Mouse (Mus musculus): Measurements from ENCODE around the gene Rpp25l. TPM values are rescaled to one million over a fixed set of nuclear protein-coding genes. Genes with fewer than 3 reads are reported as not detected.
"Not testable (repeated sequence)": the region's sequence is repeated elsewhere in the genome, so short reads cannot be mapped to it uniquely, and the experiment has no call there.

Rpp25l gene
- total RNA-seq, 2 experiments from 2014 or later: 27.7 to 34.4 TPM

DNA sequence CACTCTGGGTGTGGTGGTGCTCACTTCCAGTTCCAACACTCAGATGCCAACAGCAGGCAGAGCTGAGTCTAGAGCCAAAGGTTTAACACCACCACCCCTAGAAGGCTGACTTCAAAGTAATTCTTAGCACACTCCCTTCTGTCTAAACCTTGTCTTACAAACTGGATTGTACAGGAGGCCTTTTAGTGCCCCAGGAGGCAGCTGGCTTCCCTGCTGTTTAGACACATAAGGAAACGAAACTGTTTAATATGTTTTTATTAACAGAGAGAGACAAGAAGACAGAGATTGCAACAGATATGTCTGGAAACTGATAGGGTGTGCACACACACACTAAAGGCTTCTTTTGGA lies 24.9 kb upstream of the Rpp25l start:
- peak in 1 of 2 experiments; percentile 9 for DNase-seq (ENCODE audit: low spot score in 2 of 2)

DNA sequence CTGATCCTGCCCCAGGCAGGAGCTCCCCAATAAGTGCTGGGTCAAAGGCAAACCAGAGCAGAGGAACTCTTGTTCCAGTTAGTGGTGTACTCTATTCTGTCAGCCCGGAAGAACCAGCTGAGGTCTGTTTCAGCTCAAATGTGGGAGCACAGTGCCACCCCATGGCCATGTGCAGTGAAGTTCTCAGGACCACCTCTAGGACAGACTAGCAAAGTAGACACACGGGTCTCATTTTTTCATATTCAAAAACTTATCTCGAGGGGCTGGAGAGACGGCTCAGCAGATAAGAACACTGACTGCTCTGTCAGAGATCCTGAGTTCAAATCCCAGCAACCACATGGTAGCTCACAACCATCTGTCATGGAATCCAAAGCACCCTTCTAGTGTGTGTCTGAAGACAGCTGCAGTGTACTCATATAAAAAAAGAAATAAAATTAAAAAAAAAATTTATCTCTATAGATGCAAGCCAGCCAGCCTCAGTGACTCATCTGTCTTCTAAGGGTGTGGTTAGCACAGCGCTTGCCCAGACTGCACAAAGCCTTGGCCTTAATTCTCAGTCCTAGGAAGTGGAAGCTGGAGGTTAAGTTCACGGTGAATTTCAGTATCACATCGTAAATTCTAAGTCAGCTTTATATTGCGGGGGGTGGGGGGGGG lies 24.4 kb upstream of the Rpp25l start:
- DNase-seq (ENCODE audit: low spot score in 2 of 2): peak; percentile 79 to 87

DNA sequence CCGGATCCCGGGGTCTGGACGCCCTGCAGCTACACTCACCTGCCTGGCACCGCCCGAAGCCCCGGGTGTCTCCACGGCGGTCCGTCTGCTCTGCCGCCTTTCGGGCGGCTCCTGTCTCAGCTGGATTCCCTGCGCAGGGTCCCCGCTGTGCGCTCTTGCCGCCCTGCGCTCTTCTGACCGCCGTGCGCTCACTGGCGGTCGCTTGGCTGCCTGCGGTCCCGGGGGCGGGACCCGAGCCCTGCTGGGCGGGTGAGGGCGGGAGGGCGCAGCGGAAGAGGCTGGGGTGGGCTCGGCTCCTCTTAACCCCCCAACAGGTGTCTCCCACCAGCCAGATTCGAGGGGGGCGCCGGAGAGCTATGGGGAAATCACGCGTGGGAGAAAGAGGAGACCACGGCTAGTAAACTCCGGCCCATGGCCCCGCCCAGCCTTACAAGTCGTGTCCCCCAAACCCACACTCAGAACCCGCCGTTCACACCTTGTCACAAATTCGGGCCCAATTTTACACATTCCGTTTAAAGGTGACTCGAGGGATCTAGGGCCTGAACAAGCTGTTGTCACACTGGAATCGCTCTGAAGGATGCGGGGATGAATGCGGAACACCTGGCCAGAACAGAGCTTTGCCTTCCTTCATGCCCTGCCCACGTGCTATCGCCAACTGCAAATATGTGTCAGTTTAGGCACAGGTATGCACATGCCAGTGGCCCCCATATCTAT lies 17.9 kb upstream of the Rpp25l start, which contains the start of gene Arid3c:
Gene Arid3c (minus strand): TSS at position 91 of the 714 bp plus-strand sequence.
- DNase-seq (ENCODE audit: low spot score in 2 of 2): peak in 1 of 2 experiments; percentile 11

DNA sequence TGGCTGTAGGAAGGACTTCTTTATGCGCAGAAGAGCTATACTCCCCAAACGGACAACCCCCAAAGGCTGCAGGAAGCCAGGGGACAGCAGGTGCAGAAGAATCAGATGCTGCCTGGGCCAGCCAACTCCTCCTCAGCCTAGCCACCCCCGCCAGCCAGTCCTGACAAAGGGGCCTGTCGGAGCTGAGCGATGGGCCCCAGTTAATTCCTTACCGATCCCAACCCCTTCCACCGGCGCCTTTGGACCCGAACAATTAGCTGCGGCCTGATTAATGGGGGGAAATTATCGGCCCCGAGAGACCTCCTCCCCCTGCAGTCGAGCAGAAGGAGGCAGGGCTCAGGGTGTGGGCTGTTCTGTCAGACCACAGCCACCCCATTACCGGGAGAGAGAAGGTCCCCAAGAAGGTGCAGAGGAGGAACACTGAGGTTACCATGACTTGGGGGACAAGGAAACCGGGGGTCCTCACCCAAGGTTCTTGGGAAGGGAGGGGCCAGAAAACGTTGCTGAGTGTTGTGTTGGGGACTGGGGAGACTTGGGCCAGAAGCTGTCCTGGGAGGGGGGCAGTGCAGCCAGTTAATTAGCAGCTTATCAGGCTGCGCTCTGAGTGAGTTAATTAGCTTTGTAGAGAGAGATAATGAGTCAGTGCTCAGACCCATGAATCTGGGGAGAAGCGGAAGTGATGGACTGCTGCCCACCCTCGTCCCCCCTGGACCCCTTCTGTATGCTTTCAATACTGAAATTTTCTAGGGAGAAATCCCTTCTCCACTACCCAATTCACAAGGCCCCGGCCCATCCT lies 13.7 kb upstream of the Rpp25l start:
- no peak for DNase-seq (ENCODE audit: low spot score in 2 of 2)

DNA sequence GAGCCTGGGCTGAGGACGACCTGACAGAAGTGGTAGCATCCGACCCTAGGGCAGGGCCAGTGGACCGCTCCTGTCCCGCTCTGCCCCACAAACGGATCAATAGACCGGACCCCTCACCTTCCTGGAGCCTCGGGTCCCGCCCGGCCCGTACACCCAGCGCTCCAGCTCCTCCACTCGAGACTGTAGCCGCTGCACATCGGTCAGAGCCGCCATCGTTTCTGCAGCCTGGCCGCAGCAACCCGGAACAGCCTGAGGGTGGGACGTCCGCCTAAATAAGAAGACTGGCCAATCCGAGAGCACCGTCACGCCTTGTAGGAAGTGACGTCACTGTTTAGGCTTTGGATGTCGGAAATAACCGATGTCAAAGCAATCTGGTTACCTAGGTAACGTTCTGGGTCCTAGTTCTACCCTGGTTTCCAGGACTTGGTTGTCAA lies 9.6 kb upstream of the Rpp25l start, which contains the start of gene Dctn3:
Gene Dctn3 (minus strand): TSS at position 253 of the 434 bp plus-strand sequence.
- peak; percentile 81 to 82 for DNase-seq (ENCODE audit: low spot score in 2 of 2)

DNA sequence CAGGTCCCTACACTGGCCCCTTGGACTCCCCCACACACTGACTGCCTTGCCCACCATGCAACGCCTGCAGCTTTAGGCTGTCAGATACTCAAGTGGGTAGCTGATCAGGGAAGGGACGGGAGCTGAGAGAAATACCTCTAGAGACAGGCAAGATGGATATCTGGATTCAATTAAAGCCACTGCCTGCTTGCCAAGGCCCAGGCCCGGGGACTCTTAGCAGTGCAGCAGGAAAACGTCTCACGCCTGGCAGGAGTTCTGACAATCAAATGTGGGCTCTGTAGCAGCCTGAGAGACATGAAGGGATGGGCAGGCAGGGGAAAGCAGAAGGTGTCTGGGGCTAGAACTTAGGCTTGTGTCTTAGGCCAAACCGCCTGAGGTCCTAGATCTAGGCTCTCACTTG lies 3.5 kb upstream of the Rpp25l start:
- no peak for DNase-seq (ENCODE audit: low spot score in 2 of 2)

DNA sequence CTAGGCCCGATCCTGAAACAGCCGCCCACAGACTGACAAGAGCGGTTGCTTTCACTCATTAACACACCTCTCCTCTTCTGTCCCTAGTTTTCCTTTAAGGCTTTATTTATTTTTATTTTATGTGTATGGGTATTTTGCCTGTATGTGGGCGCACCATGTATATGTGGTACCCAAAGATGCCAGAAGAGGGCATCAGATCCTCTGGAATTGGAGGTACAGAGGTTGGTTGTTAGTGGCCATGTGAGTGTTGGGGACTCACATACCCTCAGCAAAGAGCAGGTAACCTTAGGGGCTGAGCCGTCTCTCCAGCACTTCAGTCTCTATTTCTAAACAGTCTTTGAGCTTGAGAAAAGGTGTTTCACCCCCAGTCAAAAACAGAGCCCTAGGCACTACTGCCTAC lies 2.3 kb upstream of the Rpp25l start:
- peak in 1 of 2 experiments; percentile 72 for DNase-seq (ENCODE audit: low spot score in 2 of 2)

DNA sequence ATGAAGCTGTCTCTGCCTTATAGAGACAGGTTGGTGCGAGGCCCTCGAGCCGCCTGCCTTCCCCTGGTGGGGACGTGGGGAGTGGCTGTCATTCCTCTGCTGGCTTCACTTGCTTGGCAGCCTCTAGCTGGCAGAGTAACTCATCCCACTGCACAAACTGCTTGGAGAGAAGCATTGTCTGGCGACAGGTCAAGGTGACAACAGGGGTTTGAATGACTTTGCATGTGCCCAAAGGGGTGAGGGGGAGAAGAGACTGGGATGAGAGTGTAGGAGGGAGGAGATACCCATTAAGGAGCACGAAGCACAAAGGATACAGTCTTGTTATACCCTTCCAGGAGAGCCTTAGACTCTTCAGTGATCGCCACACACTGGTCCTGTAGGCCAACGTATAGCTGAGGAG lies 1.7 kb upstream of the Rpp25l start:
- no peak for DNase-seq (ENCODE audit: low spot score in 2 of 2)

DNA sequence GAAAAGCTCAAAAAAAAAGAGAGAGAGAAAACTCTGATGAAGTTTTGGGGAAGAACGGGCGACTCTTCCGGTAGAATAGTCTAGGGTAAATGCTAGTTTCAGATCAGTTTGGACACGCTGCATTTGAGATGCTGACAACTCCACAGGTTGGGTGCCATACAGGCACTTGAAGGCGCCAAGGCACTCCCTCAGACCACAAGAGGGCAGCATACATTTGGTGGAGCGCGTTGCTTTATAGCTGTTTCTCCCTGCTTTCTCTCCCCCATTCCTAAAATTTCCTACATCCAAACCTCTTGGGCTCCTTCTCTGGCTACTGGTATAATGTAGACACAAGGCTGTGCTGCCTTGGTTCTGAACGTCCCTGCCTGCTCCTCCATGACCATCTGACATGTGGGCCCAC lies 942 bp upstream of the Rpp25l start:
- DNase-seq (ENCODE audit: low spot score in 2 of 2): peak; percentile 72 to 75

DNA sequence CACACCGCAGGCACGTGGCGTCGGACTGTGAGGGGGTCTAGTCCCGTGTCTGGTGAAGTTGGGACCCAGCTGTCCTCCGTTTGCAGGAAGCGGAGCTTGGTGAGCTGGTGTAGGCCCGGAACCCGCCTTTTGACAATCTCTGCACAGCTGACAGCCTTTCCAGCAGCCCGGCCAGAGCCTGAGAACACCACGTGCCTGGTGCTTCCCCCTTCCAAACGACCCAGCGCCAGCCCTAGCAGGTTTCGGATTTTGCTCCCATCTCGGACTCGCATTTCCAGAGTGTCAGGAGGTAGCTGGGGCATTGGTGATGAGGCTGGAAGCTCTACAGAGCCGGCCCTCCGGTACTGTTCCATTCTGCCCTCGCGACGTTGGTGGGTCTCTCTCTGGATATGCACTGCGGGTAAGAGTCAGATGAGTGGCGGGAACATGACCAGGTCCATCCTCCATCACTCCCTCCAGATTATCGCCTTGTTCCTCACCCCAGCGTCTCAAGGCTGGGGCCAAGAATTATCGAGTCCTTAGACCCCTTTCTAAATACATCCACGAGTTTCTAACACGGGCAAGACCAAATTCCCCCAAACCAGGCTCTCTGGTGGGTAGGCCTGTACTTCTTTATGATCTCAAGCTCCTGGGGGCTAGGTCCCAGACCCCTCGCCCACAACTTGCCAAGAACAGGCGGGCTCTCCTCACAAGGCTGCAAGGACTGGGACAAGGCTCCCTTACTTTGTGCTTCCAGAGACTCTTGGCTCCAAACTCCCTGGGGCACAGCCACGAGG lies 725 bp downstream of the Rpp25l start:
- no peak for DNase-seq (ENCODE audit: low spot score in 2 of 2)

DNA sequence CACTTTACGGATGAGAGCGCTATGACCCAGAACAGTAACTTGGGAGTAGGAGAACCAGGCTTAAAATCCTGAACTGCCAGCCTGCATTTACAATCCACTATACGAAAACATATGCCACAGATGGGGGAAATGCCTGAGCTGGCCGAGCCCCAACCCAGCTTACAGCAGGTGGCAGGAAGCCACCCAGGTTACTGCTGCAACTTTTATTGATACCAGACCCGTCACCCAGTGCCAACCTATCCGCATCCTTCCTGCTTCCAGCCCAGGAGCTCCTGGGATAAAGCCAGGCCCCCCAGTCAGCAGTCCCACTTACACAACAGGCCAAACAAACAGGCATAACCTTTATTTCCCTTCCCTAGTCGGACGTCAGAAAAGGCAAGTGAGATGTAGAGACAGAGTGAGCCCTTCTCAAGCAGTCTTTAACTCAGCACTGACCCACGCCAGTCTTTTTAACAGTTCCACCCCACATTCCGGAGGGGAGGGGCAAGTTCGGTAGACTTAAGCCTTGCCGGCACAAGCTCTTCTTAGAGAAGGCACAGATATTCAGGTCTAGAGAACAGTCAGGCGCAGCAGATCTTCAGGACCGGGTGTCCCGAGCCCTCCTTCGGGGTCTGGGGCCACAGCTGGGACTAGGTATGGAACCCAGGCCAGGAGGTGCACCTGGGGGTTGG lies 1.5 kb downstream of the Rpp25l start:
- DNase-seq (ENCODE audit: low spot score in 2 of 2): no peak

DNA sequence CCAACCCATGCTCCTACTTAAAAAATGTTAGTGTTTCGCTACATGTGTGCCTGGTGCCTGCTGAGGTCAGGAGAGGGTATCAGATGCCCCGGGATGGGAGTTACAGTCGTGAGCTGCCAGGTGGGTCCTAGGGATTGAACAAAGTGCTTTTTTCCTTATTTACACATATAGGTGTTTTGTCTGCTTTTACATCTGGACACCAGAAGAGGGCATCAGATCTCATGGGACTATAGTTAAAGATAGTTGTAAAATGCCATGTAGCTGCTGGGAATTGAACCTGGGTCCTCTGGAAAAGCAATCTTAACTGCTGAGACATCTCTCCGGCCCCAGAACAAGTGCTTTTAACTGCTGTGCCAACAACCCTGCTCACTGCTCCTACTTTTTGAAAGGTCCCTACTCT lies 3.1 kb downstream of the Rpp25l start:
- no peak for DNase-seq (ENCODE audit: low spot score in 2 of 2)

DNA sequence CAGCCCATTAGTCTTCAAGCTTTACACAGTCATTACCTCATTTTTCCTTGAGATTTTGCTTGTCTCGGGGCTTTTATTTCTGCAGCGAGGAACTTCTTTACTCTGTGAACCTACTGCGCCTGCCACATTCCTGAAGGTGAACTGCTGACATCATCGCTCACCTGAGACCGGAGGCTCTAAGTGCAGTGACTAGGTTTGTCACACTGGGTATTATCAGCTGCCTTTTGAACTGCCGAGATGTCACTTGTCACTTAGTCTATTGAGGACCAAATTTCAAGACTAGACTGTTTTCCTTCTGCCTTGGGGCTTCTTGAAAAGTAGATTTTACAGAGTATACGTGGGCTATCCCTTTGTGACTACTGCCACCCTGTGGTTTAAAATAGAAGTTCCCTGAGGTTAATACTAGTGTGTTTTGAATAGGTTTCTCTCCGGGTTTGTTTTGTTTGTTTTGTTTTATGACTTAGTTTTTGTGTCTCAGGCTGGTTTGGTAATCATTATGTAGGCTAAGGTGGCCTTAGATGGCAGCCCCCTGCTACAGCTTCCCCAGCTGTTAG lies 5.1 kb downstream of the Rpp25l start:
- no peak for DNase-seq (ENCODE audit: low spot score in 2 of 2)

DNA sequence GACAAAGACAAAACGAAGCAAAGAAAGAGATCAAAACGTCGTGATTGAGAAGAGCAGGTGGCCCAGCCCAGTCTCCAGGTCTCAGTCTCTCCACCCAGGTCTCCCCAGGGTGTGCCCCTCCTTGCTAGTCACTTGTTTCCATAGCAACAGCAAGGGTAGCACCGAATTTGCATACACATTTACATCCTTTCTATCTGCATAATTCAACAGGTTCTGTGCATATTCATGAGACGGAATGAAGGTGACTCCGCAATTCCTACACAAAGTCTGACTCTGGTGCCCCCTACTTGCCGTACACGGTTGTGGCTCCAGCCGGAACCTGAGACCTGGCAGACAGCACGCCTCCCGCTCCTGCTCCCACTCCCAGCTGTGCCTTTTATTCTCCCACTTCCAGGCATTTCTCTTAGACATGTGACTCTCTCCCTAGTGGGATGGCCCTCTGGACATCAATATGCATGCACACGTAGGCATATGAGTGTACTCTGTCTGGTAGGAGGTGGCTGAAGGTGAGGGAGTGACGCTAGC lies 6.3 kb downstream of the Rpp25l start:
- peak; percentile 65 to 71 for DNase-seq (ENCODE audit: low spot score in 2 of 2)

DNA sequence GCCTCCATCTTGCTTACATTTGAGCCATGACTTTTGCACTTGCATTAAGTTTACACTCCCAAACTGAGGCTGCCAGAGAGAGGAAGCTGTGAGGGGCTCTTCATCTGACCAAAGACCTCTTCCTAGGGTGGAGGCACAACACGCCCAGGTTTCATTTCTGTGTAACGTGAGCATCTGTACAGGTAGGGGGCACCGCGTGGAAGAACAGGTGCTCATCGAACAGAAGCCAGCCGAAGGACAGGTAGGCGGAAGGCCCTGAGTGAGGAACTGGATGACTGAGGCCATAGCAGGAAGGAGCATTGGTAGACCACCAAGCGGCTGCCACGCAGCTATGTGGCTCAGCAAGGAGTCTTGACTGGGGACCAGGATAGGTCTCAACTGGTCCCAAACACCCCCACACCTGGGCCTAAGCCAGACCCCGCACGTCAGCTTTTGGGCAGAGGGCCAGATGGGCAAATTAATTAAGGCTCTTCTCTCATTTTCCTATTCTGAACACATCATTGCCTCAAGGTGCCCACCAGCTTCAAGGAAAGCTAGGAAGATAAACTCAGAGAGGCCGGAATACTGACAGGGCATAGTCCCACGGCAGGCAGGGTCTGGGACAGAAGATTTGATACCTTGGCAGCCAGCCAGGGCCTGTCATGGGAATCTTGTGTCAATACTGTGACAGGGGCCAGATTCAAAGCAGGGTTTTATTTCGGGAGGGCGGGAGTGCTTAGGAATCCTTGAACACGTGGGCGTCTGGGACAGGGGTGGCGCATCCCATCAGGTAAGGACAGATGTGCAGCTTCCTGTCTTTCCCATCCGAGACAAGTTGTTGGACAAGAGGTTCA lies 7.2 kb downstream of the Rpp25l start:
- DNase-seq (ENCODE audit: low spot score in 2 of 2): peak in 1 of 2 experiments; percentile 56

DNA sequence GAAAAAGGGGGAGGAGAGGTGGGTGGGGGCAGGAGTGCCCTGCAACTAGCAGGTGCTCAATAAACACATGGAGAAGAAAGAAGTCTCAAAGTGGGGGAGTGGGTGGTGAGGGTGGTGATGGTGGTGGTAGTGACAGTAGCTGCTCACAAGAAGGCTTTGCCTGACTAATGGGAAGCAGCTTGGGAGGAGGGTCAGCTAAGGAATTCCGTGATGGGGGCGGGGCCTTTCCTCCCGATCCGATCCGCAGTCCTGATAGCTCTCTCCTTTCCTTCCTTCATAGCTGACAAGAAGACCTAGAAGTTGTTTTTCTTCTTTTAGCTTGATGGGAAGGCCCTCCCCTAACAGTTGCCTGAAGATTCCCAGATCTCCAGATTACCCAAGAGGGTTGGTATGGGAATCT lies 8.7 kb downstream of the Rpp25l start:
- no peak for DNase-seq (ENCODE audit: low spot score in 2 of 2)

DNA sequence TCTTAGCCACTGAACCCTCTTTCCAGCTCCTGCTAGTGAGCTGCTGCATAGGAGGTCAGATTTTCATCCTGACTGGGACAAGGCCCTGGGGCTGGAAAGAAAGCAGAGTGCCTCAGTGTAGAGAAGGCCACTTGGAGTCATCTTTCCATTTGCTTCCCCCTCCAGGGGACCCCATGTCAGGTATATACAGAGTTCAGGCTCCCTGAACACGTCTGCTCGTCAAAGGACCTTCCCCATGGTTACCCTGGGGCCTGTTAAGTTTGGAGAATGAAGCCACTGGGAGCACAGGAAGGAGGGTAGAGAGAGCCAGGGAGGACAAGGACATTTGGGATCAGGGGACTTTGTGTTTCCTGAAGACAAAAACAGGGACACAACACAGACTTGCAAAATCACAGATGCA lies 11.1 kb downstream of the Rpp25l start:
- DNase-seq (ENCODE audit: low spot score in 2 of 2): not testable (repeated sequence)

DNA sequence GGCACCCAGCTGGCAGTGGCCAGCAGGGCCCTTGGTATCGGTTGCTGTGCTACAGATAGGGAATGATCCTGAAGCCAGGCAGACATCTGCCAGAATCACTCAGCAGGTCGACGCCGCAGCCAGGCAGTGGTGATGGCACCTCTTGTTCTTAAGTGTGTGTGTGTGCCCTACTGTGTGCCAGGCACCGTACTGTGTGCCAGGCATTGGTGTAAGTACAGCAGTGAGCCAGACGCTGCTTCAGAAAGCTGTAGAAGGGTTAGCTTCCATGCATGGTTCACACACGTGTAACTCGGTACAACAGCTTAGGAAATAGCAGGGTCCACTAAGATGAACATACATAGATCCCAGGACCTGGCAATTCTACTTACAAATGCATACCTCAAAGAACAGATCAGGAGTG lies 13.1 kb downstream of the Rpp25l start:
- not testable (repeated sequence) for DNase-seq (ENCODE audit: low spot score in 2 of 2)

DNA sequence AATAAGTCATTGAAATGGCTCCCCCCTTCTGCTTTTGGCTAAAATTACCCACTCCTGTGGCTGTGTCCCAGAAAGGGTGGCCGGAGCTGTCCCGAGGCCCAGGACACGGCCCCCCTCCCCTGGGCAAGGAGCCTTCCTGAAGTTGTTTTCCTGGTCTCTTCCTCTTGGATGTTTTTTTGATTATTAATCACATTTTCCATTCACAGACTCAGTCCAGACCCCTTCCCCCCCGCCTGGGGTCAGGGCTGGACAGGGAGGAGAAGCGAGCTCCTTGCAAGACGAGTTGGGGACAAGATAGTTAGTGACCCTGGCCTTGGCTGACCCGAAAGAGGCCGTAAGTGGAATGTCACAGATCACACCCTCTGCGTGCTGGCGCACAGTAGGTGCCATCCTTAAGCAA lies 13.6 kb downstream of the Rpp25l start, which contains the start of gene Il11ra1:
Gene Il11ra1 (plus strand): TSS at position 207 of the 400 bp plus-strand sequence.
- not testable (repeated sequence) for DNase-seq (ENCODE audit: low spot score in 2 of 2)

All from layer of hippocampus, postnatal 10 days (tissue).